Mouse (Mus musculus): Measurements from ENCODE around the gene Gm10490.
"Not testable (repeated sequence)": the region's sequence is repeated elsewhere in the genome, so short reads cannot be mapped to it uniquely, and the experiment has no call there.

DNA sequence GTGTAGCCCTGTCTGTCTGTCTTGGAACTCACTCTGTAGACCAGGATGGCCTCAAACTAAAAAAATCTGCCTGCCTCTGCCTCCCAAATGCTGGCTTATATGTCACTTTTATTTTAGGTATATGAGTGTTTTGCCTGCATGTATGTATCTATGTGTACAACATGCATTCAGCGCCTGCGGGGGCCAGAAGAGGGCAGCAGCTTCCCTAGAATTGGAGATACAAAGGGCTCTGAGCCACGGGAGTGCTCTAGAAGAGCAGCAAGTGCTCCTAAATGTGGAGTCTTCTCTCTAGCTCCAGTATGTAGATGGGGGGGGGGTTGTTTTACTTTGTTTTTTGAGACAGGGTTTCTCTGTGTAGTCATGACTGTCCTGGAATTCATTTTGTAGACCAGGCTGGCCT lies 6.3 kb downstream of the Gm10490 start:
- peak; percentile 11; the same call in 1 of the 2 replicates for TF ChIP-seq CTCF (IDR thresholded peaks at IDR 0.05; ENCODE audit: borderline replicate concordance, extremely low read depth, insufficient read depth, insufficient read length)
- TF ChIP-seq POLR2A (IDR thresholded peaks at IDR 0.05; ENCODE audit: borderline replicate concordance, extremely low read depth, insufficient read depth, insufficient read length, poor library complexity, severe bottlenecking), result not testable (repeated sequence)

Measured in brain, embryonic 14.5 days (tissue).